Mouse (Mus musculus): ENCODE measurements around the gene Ccnd3. TPM values are rescaled to one million over a fixed set of nuclear protein-coding genes. Genes with fewer than 3 reads are reported as not detected.

Ccnd3 gene
- total RNA-seq (2021): 100 to 1,000 TPM; 328 to 506 TPM
- long read RNA-seq, experiment 1, transcript Ccnd3-205 (5 exons, 1,977 nt): major isoform, 350 of 372 reads
- long read RNA-seq, experiment 1, partial matches to known transcripts: 5 of 372 reads
- long read RNA-seq, experiment 1, other reads (novel, unspliced or antisense): 13 of 372 reads
- long read RNA-seq, experiment 2, transcript Ccnd3-205 (5 exons, 1,977 nt): major isoform, 332 of 409 reads
- long read RNA-seq, experiment 2, partial matches to known transcripts: 67 of 409 reads
- long read RNA-seq, experiment 2, other reads (novel, unspliced or antisense): 6 of 409 reads

DNA sequence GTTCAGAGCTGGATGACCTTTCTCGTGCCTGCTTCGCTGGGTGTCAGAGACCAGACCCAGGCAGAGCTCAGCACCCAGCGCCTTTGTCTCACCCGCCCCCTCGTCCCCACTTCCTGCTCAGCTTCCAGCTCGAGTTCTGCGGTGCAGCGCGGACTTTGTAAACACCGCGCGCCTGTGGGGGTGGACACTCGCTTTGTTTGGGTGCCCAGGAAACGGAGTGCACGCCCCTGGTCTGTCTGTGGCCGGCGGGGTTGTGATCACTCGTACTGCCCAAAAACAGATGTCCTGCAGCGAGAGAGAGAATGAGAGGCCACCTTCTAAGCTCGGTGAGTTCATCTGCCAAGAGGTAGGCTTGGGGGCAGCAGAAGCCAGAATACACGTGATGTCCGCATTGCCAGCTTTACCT lies at the start of gene Ccnd3:
Ccnd3 (plus strand) TSS at position 111 of the 406 bp plus-strand sequence.
- DNase-seq (ENCODE audit: low spot score in 2 of 2): peak; percentile 63 to 71

DNA sequence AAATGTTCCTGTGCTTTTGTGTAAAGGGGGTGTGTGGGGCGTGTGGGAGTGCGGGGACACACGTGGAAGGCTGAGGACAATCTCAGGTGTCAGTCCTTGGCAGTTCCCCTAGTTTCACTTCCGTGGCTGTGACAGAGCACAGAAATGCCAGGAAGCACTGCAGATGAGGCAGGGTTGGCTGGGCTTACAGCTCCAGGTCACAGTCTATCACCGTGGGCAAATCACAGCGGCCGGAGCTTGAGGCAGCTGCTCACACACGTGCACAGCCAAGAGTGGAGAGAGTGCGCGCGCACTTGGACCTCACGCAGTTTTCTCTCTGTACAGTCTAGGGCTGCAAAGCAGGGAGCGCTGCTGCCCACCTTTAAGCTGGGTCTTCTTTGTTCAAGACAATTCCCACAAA lies 46.5 kb upstream of the Ccnd3 start:
- DNase-seq (ENCODE audit: low spot score in 2 of 2): no peak

DNA sequence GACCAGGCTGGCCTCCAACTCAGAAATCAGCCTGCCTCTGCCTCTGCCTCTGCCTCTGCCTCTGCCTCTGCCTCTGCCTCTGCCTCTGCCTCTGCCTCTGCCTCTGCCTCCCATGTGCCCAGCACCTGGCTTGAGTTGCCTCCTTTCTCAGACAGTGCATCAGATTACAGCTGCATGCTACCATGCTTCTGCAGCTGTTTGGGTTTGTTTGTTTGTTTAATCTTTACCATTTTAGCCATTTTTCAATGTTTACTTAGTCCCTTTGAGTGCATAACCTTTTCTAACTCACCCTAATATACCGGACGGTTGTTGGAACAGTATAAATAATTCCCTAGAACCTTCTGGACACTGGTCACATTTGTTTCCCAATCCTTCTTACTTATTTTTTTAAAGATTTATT lies 45.9 kb upstream of the Ccnd3 start:
- no peak for DNase-seq (ENCODE audit: low spot score in 2 of 2)

DNA sequence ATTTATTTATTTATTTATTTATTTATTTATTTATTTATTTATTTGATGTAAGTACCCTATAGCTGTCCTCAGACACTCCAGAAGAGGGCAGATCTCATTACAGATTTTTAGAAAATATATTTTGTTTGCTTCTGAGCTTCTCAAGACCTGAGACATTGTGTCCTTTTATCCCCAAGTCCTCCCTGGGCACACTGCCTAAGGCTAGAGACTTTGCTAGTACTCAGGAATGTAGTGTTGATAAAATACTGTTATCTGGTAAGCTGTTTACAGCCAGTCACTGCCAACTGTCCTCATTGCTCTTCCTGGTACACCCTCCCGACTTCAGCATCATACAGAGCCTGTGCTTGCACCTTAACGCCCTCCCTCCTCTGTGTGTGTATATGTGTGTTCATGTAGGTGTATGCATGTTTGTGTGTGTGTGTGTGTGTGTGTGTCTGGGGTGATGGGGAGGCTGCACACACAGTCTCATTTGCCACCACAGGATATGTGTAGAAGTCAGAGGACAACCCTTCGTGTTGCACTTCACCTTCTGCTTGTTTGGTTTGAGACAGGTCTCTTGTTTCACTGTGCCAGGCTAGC lies 45.4 kb upstream of the Ccnd3 start:
- DNase-seq (ENCODE audit: low spot score in 2 of 2): no peak

DNA sequence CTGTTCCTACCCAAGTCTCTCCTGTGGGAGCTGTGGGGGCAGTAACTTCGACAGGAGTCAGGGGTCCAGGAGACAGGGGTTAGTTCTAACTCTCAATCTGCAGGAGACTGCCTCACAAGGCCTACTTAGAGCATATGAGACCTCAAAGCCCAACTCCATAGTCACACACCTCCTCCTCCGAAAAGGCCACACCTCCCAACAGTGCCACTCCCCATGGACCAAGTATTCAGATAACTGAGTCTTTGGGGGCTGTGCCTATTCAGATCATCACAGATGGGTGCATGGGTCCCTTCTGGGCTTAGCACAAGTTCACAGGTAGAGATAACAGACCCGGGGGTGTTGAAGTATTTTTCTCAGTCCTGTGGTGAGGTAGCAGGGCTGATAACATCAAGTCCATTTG lies 43.2 kb upstream of the Ccnd3 start:
- no peak for DNase-seq (ENCODE audit: low spot score in 2 of 2)

DNA sequence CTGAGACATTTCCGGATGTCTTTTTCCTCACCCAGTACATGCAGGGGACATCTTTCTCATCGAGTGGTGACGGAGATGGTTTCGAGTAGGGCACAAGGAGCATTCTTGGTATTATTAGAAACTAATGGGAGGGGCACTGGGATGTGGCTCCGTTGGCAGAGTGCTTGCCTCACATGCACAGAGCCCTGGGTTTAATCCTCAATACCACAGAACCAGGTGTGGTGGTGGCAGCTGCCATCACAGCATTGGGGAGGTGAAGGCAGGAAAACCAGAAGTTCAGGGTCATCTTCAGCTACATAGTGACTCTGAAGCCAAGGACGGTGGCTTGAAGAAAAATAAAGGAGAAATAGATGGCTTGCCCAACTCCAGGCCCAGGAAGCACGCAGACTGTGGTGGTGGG lies 42.6 kb upstream of the Ccnd3 start:
- no peak for DNase-seq (ENCODE audit: low spot score in 2 of 2)

DNA sequence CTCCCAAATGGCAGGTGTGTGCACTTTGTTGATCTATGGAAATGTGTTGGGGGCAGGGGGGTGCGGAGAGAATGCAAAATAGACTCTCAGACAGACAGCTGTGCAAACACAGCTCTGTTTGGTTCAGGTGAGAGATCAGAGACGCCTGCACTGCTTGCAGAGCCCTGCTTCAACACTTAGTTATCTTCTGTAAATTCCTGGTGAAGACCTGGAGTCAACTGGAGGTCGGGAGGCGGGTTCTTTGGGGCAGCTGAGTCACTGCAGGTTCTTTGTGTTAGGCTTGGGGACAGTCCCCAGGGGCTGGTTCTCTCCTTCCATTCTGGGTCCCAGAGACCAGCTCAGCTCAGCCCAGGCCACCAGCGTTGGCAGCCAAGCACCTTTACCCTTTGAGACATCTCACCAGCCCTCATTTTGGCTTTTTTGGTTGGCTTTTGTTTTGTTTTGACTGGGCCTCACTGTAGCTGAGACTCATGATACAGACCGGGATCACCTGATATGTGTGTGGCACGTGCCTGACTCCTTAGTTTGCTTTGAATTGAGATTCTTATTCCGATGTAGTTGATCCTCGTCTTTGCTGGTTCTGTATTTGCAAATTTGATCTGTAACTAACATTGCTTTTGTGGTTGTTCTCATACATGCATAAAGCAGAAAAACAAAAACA lies 42.0 kb upstream of the Ccnd3 start:
- no peak for DNase-seq (ENCODE audit: low spot score in 2 of 2)

DNA sequence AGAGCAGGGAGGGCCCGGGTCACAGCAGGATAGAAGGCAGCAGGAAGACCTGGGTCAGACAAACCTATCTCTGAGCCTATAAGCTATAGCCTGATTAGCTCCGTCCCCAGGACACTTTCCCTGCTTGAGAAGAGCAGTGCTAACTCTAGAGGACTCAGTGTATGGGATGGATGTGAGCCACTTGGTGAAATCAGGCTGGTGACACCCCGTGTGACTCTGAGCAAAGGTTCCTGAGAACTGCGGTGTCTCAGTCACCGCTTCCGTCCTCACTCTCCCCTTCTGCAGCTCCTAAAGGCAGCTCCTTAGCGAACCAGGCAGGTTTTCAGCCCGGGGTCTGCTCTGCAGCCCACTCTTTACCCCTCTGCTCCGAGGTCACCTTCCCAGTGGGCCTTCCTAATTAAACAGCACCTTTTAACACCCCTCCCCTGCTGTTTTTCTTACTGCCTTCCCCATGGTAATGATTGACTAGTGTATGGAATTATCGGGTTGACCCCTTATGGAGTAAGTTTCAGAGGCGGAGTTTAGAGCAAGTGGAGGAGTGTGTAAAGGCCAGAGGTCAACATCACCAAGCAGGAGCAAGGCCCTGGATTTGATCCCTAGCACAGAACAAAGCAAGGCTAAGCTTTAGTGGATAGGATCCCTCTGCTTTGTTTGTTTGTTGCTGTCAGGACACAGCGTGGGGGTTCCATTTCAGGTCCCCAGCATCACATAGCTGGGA lies 40.4 kb upstream of the Ccnd3 start:
- DNase-seq (ENCODE audit: low spot score in 2 of 2): no peak

DNA sequence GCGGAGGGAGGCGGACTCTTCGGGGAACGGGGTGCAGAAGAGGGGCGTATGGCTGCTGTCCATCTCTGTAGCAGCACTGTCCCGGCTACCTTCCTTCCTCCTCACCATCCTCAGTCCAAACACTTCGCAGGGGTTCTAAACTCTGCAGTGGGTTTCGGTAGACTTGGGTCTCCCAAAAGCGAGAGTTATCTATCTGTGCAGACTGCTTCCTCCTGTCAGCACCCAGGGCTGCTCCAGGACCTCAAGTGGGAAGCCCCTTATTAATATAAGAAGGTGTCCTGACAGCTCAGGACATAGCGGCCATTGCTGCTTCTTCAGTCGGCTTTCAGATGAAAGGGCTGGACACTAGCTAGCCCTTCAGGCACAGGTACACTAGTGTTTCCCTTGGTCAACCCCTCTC lies 39.8 kb upstream of the Ccnd3 start:
- no peak for DNase-seq (ENCODE audit: low spot score in 2 of 2)

DNA sequence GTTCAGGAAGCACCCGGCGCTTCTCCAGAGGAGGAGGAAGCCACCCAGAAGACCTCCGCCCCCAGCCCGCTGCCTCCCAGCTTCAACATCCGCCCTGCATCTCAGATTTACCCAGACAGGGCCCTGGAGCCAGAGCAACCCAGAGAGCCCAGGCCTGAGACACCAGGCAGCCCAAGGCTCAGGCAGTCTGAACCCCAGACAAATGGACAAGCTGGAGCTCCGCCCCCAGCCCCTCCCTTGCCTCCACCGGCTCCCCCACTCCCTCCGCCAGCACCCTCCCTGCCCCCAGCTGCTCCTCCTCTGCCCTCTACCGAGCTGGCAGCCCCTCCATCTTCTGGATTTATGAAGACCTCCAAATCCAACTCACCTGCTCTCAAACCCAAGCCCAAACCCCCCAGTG lies 38.6 kb upstream of the Ccnd3 start:
- no peak for DNase-seq (ENCODE audit: low spot score in 2 of 2)

DNA sequence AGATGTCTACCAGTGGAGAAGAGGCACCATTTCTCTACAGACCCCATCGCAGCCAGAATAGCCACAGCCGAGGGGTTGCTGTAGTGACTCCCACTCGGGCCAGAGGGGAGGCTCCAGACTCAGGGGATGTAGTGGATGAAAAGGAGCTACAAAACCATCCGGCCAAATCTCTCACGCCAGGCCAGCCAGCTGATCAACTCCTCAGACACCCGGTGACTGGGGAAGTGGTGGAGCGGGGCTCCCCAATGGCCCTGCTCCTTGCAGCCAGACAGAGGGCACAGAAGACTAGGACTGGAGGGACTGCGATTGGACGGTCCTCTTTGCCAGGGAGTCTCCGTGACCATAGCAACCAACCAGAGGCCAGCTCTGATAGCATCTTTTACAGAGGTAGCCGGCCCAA lies 37.2 kb upstream of the Ccnd3 start:
- no peak for DNase-seq (ENCODE audit: low spot score in 2 of 2)

DNA sequence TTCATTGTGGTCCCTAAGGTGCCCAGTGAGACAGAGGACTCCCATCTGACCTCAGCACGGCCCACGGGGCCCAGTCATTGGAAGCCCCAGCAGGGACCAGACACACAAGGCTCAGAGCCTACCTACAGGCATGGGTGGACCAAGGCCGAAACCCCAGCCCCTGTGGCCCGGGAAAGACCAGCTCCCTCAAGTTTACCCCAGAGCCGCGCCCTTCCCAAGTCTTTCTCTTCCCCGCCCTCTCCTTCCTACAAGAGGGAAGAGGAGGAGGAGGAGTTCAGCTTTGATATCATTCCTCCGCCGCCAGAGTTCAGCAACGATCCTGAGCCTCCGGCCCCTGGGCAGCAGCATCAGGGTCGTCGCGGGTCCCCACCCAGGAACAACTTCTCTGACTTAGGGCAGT lies 36.8 kb upstream of the Ccnd3 start:
- no peak for DNase-seq (ENCODE audit: low spot score in 2 of 2)

DNA sequence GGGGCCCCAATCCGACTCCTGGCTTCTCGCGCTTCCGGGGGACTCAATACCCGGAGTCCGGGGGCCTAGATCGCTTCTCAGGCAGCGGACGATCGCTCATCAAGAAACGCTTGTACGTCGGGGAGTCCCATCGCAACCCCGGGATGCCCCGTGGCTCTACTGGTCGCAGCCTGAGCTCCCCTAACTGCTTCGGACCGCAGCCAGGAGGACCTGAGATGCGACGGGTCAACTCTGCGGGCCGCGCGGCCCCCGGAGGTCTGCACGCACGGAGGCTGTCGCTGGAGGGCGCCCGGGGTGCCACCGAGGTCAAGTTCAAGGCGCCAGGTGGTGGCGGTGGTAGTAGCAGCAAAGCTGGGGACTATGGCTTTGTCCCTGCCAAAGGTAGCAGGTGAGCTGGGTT lies 36.4 kb upstream of the Ccnd3 start:
- no peak for DNase-seq (ENCODE audit: low spot score in 2 of 2)

DNA sequence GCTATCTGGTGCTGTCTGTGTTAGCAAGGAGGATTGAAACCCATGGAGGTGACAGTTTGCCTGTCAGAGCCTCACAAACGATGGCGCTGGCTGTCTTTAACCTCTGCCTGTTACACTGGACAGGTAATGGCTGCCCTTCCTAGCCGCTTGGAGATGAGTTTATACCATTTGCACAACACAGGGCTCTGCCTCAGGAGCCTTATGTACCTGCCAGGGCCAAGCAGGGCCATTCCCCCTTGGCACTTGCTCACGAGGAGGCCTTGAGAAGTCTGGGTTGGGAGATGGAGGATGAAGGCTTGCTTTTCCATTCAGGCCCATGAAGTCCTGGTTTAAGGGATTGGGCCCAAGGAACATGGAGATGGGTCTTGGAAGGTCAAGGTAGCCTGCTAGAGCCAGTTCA lies 35.2 kb upstream of the Ccnd3 start:
- DNase-seq (ENCODE audit: low spot score in 2 of 2): no peak

DNA sequence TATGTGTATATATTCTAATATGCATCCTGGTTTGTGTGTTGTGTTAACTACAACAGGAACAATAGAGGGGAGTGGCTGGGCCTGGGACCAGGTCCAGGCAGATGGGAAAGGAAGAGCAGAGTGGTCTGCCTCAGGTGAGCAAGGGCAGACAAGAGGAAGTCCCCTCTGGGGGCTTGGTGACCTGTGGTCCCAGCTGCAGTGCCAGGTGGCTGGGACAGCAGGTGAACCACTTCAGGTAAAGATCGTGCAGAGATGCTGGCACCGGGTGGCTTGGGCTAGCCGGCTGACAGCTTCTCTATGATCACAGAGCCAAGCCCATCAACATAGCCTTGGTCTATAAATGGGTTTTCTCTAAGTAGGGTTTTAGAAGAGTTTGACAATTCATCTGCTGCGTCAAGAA lies 34.7 kb upstream of the Ccnd3 start:
- DNase-seq (ENCODE audit: low spot score in 2 of 2): no peak

DNA sequence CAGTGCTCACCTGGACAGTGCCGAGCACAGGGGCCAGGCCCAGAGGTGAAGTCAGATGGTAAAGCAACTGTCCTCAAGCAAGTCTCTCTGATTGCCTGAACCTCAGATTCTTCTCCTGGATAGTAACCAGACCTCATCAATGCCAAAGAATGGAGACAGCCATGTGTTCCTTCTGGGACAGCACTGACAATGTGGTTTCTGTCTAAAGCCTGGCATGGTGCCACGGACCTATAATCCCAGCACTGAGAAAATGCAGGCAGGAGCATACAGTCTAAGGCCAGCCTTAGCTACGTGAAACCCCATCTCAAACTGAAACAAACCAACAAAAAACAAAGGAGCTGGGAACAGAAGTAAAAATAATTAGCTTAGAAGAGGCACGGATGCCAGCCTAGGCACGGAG lies 34.2 kb upstream of the Ccnd3 start:
- DNase-seq (ENCODE audit: low spot score in 2 of 2): no peak

DNA sequence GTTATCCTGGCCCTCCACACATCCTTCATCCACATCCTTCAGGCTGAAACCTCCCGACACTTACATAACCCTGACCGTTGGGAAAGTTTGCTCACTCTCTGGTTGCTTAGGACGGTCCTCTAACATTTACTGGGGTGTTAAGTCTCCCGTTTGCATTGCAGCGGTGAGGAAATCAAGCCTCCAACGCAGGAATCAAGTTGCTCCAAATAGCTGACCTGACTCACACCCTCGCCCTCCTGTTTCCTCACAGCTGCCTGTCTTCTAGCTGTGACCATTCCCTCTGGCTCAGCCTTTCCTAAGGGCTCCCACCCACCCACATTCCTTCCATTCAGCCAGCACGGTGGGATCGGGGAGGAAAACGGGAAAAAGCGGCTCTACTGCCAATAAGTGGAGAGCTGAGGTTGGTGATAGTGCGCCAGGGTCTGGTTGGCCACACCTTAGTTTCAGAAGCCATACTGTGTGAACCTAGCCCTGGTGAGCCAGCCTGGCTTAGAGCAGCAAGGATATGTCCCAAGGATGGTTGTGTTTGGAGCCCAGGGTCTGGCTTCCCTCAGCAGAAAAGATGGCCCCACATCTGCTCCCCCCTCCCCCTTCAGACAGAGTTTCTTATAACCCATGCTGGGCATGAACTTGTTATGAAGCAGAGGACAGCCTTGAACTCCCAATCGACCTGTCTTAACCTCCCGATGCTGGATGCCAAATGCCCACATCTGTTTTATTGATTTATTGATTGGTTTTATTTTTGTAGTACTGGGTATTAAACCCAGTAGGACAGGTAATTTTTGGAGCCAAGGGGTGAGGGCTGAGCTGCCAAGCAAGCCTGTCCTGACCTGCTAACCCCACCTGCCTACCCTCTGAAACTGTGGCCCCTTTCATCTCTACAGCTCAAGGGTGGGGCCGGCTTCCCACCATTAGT lies 32.2 kb upstream of the Ccnd3 start:
- no peak for DNase-seq (ENCODE audit: low spot score in 2 of 2)

DNA sequence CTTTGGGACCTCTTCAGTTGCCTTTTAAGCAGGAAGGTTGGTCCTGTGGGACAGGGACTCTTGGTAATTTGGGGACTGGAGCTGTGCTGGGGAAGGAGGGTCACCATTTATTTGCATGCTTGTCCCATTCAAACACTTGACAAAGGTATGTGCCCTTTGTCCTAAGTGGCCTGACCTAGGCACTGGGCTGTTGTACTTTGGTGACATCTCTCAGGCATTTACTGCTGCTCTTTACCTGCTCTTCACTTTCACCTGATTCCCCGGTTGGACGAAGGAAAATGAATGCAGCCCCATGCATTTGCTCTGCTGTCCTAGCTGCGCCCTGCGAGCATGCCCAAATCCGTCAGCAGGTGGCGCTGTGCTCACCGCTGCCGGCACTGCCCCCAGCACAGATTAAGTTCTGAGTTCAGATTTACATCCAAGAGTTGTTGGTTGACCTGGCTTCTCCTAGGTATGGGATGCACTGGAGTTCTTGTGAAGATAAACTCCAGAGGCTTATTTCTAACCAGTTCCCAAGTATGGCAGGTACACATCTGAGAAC lies 31.3 kb upstream of the Ccnd3 start:
- peak; percentile 61 to 79 for DNase-seq (ENCODE audit: low spot score in 2 of 2)

DNA sequence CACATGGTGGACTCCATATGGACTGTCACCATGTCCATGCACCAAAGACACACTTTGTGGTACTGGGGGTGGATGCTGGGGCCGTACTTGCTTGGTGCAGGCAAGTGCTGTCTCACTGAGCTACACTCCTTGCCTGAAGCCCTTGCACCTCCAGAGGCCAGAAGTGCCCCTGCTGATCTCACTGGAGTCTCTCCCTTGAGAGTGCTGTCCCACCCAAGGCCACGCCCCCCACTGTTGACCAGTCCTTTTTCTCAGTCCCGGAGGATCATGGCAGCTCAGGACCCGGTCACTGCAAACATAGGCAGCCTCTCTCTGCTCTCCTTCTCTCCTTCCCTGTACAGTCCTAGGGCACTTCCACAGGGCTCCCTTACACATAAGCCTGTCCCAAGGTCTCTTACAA lies 30.6 kb upstream of the Ccnd3 start:
- DNase-seq (ENCODE audit: low spot score in 2 of 2): no peak

DNA sequence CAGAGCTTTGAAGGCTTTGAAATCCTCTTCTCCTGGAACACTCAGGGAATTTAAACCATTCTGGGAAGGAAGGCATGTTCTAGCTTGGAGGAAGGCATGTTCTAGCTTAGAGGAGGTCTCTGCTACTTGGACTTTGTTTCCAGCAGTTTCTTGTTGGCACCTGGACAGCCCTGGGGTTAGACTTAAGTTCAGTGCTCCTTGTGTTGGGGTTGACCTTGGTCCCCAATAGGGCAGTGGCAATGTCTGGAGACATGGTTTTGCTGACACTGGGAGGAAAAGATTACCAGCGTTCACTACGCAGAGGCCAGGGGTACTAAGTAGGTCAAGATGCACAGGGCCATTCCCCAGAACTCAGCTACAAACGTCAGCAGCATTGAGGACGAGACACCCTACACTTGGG lies 29.7 kb upstream of the Ccnd3 start:
- no peak for DNase-seq (ENCODE audit: low spot score in 2 of 2)

DNA sequence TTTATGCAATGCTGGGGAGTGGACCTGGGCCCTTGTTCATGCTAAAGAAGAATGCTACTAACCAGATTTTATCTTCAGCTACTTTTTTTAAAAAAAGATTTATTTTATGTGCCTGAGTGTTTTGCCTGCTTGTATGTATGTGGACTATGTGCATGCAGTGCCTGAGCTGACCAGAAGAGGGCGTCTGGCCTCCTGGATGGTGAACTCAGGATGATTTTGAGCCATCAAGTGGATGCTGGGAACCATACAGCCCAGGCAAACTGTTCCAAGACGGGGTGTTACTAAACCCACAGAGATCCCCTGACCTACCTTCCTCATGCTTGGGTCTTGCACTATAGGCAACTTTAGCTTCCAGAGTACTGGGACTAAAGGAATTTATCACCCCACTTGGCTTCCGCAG lies 29.1 kb upstream of the Ccnd3 start:
- no peak for DNase-seq (ENCODE audit: low spot score in 2 of 2)

All from adrenal gland, adult 18-20 months (tissue).